Mouse (Mus musculus) heart, embryonic 12.5 days (tissue): Measurements from ENCODE around the gene Immp1l. TPM values are rescaled to one million over a fixed set of nuclear protein-coding genes. Genes with fewer than 3 reads are reported as not detected.

Experiments
- ATAC-seq: fragments of 200-750 bp; cut with Nextera tagmentation; 2 replicates; pipeline ENCODE4 v1.8.0; 2017; ENCODE audit warnings: moderate TSS enrichment, moderate library complexity; ENCODE audit not compliant: insufficient number of reproducible peaks, low FRiP score
- H3K27ac ChIP-seq: fragments of 300-500 bp; sonication (generic); 2 replicates; pipeline ENCODE4 v1.5.1; 2016; ENCODE audit warnings: mild to moderate bottlenecking, moderate library complexity; ENCODE audit not compliant: poor library complexity, severe bottlenecking
- H3K27me3 ChIP-seq: fragments of 300-500 bp; sonication (generic); replicated peaks from 2 replicates; pipeline ENCODE4 v1.6.1; 2016; ENCODE audit warnings: mild to moderate bottlenecking, moderate library complexity
- H3K36me3 ChIP-seq: fragments of 300-500 bp; sonication (generic); 2 replicates; pipeline ENCODE4 v1.6.1; 2016; ENCODE audit warnings: mild to moderate bottlenecking, moderate library complexity
- H3K4me1 ChIP-seq: fragments of 300-500 bp; sonication (generic); replicated peaks from 2 replicates; pipeline ENCODE4 v1.6.1; 2016; ENCODE audit warnings: mild to moderate bottlenecking
- H3K4me2 ChIP-seq: fragments of 300-500 bp; sonication (generic); 2 replicates; pipeline ENCODE4 v1.6.1; 2016; ENCODE audit warnings: mild to moderate bottlenecking, moderate library complexity
- H3K4me3 ChIP-seq: fragments of 300-500 bp; sonication (generic); 2 replicates; pipeline ENCODE4 v1.5.1; 2016; ENCODE audit warnings: mild to moderate bottlenecking
- H3K9ac ChIP-seq: fragments of 300-500 bp; sonication (generic); 2 replicates; pipeline ENCODE4 v1.6.1; 2016; ENCODE audit warnings: mild to moderate bottlenecking, moderate library complexity
- H3K9me3 ChIP-seq: fragments of 300-500 bp; sonication (generic); replicated peaks from 2 replicates; pipeline ENCODE4 v1.6.1; 2016; ENCODE audit warnings: mild to moderate bottlenecking, moderate library complexity
- WGBS: fragments of 180-500 bp; shearing (Covaris S2); methylation state at CpG from one replicate; pipeline ENCODE4 v1.1.7; 2016; 5-methylcytosine and 5-hydroxymethylcytosine counted together
- polyA plus RNA-seq: library from polyadenylated mRNA; unstranded; fragments of >200 nt; fragmentation: Nextera tagmentation; extraction: Ambion mirVana; gene quantifications from 2 replicates; pipeline ENCODE4 v1.2.1, GENCODE M21; 2016

Immp1l gene
- polyA plus RNA-seq, 1 experiment from 2014 or later, result 111 TPM

GRCm38 (mm10) chr2:105951350-105951940, 47.0 kb downstream of the Immp1l start:
- Histone ChIP-seq H3K9ac (no peak overlapping the region), H3K9me3 (no peaks in the 10 kb centered on the region), H3K27me3 (no peaks in the 10 kb centered on the region), H3K4me2 (no peak overlapping the region), H3K27ac (no peak overlapping the region), H3K36me3 (no peaks in the 10 kb centered on the region), H3K4me3 (no peak overlapping the region), H3K4me1 (peaks cover 5% of the 10 kb centered on the region)
- no peak for ATAC-seq
- WGBS, result 90% methylated on average over 1 of the region's 1 CpGs

DNA sequence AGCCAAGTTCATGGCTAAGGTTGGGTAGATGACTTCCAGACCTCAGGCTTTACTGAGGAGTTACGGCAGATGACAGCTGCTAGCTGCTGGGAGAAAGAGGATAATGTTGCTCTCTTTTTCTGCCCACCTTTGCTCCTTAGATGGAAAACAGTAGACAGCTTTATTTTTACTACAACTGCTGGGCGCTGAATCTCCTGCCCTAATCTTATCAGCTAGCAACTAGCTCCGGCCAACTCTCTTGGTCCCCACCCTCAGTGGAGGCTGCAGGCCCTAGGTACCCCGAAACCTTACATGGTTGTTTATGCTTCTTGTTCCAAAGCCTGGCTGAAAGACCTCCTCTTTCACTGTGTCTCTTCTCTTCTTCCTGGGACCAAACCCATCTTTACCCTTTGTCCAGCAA, 49.4 kb downstream of the Immp1l start:
- WGBS, result 29% methylated on average over 4 of the region's 4 CpGs
- Histone ChIP-seq H3K27ac (no peak overlapping the region), H3K4me2 (no peak overlapping the region)

DNA sequence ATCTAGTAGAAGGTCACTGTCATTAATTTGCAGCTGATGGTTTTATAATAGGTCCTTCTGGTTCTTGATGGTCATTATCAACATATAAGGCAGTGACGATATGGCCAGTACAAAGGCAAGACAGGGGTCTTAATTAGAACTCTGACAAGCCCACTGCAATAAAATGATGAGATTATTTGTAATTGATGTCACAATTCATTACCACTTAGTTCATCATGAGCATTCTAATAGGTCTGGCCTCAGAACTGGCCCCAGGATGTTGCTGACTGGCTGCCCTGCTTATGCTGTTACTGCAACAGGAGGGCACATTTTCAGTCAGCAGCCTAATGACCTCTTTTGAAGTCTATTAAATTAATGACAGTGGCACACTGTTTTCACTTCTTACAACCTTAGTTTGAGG, 59.0 kb downstream of the Immp1l start:
- Histone ChIP-seq H3K9me3 (no peaks in the 10 kb centered on the region), H3K27me3 (no peaks in the 10 kb centered on the region), H3K36me3 (peaks cover 15% of the 10 kb centered on the region), H3K4me2 (no peak overlapping the region), H3K9ac (no peak overlapping the region), H3K4me3 (no peak overlapping the region), H3K4me1 (no peaks in the 10 kb centered on the region), H3K27ac (no peak overlapping the region)
- no peak for ATAC-seq
- WGBS, result 86% methylated on average over 1 of the region's 1 CpGs

More for the DNA sequence above, 49.4 kb downstream of the Immp1l start:
- no peaks in the 10 kb centered on the region for H3K27me3 ChIP-seq
- H3K9ac ChIP-seq, result no peak overlapping the region
- ATAC-seq, result no peak
- no peaks in the 10 kb centered on the region for H3K36me3 ChIP-seq
- no peak overlapping the region for H3K4me3 ChIP-seq
- no peaks in the 10 kb centered on the region for H3K9me3 ChIP-seq
- peaks cover 5% of the 10 kb centered on the region for H3K4me1 ChIP-seq

DNA sequence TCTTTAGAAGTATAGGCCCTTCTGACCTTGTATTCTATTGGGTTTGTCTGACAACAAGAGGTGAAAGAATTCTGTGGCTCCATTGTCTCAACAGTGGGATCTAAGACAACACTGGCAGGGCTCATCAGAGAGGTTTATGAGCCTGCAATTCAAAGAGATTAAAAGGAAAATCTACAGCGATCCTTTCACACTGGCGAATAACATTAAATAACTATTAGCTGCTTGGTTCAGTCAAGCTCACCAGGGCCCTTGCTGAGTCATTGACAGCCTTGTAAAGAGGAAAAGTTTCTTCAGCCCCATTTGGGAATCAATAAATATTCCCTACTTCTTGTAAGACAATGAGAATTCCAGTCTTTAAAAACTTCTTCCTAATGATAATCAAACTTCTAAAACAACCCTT, 69.5 kb downstream of the Immp1l start:
- no peak overlapping the region for H3K9ac ChIP-seq
- no peak for ATAC-seq
- H3K4me3 ChIP-seq, result no peak overlapping the region
- no peaks in the 10 kb centered on the region for H3K4me1 ChIP-seq
- no peaks in the 10 kb centered on the region for H3K27me3 ChIP-seq
- no peak overlapping the region for H3K27ac ChIP-seq
- WGBS, result 35% methylated on average over 2 of the region's 2 CpGs
- H3K9me3 ChIP-seq, result no peaks in the 10 kb centered on the region
- no peak overlapping the region for H3K4me2 ChIP-seq
- peaks cover 12% of the 10 kb centered on the region for H3K36me3 ChIP-seq

DNA sequence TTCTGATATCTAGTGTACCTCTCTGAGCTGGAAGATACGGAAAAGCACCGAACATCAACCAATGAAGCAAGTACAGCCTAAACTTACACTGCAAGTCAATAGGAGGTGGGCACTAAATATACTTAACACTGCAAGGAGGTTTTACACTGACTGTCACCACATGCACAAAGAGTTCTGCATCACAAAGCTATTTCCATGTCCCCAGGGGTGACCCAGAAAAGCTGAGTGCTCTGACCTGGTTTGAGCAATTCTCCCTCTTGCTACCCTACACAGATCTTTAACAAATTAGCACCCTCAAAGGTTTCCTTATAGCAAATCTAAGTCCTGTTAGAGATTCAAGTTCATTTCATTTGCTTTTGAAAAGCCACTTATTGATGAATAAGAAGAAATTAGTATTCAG, 73.6 kb downstream of the Immp1l start:
- Histone ChIP-seq H3K9ac (no peak overlapping the region), H3K4me3 (no peak overlapping the region), H3K36me3 (no peaks in the 10 kb centered on the region), H3K27ac (no peak overlapping the region), H3K4me2 (no peak overlapping the region), H3K27me3 (no peaks in the 10 kb centered on the region), H3K9me3 (no peaks in the 10 kb centered on the region), H3K4me1 (no peaks in the 10 kb centered on the region)
- WGBS, result 85% methylated on average over 2 of the region's 2 CpGs
- ATAC-seq, result no peak

- Histone ChIP-seq H3K36me3 (0 out of 2 replicates have a peak, but pooled peaks cover 3% of the 10 kb centered on the region), H3K4me3 (no peak overlapping the region), H3K9ac (no peak overlapping the region), H3K27ac (no peak overlapping the region), H3K4me2 (no peak overlapping the region), H3K4me1 (0 out of 2 replicates have a peak, but pooled peaks cover 2% of the 10 kb centered on the region), H3K27me3 (no peaks in the 10 kb centered on the region), H3K9me3 (no peaks in the 10 kb centered on the region)
- 82% methylated on average over 7 of the region's 7 CpGs for WGBS
- ATAC-seq, result no peak
Measured at GRCm38 (mm10) chr2:105985206-105985605, 80.8 kb downstream of the Immp1l start.

DNA sequence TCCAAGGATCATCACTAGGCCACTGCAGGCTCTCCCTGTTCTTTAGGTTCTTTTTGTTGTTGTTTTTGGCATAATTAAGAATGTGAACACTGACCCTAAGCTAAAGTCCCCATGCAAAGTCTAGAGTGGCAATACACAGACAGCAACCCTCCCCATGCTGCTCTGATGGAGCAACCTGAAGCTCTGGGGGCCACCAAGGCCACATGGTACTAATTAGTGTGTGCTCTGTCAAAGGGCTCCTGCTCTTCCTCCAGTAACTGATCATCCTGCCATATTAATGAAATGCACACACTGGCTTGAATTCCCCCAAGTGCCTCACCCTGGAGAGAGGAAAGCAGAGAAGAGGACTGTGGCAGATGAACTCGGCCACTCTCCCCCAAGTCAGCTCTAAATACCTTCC, 82.7 kb downstream of the Immp1l start:
- Histone ChIP-seq H3K36me3 (0 out of 2 replicates have a peak, but pooled peaks cover 3% of the 10 kb centered on the region), H3K4me1 (0 out of 2 replicates have a peak, but pooled peaks cover 2% of the 10 kb centered on the region), H3K27me3 (no peaks in the 10 kb centered on the region), H3K27ac (no peak overlapping the region), H3K4me3 (no peak overlapping the region), H3K9me3 (no peaks in the 10 kb centered on the region), H3K4me2 (no peak overlapping the region), H3K9ac (no peak overlapping the region)
- 58% methylated on average over 1 of the region's 1 CpGs for WGBS
- no peak for ATAC-seq

GRCm38 (mm10) chr2:105987999-105988398, 83.6 kb downstream of the Immp1l start:
- no peaks in the 10 kb centered on the region for H3K27me3 ChIP-seq
- no peak overlapping the region for H3K4me2 ChIP-seq
- H3K9me3 ChIP-seq, result no peaks in the 10 kb centered on the region
- no peak overlapping the region for H3K27ac ChIP-seq
- 27% methylated on average over 2 of the region's 2 CpGs for WGBS
- no peak overlapping the region for H3K4me3 ChIP-seq
- no peak overlapping the region for H3K9ac ChIP-seq
- 0 out of 2 replicates have a peak, but pooled peaks cover 2% of the 10 kb centered on the region for H3K4me1 ChIP-seq
- 0 out of 2 replicates have a peak, but pooled peaks cover 3% of the 10 kb centered on the region for H3K36me3 ChIP-seq
- no peak for ATAC-seq

GRCm38 (mm10) chr2:106002835-106003739, 98.6 kb downstream of the Immp1l start, which contains the start of gene Dnajc24:
Dnajc24 (minus strand) TSS chr2:106003549.
- WGBS, result 2% methylated on average over 44 of the region's 44 CpGs
- Histone ChIP-seq H3K4me1 (0 out of 2 replicates have a peak, but pooled peaks cover 4% of the 10 kb centered on the region), H3K4me2 (peak within 1 kb of the TSS; percentile 73), H3K27me3 (no peaks in the 10 kb centered on the region), H3K27ac (peak within 1 kb of the TSS; percentile 76), H3K4me3 (peak within 1 kb of the TSS; percentile 76), H3K36me3 (peaks cover 4% of the 10 kb centered on the region; the same call in 1 of the 2 replicates), H3K9me3 (no peaks in the 10 kb centered on the region), H3K9ac (peak within 1 kb of the TSS; percentile 83)
- ATAC-seq, result peak; percentile 91

GRCm38 (mm10) chr2:106008415-106008814, 104.0 kb downstream of the Immp1l start:
- no peak for ATAC-seq
- Histone ChIP-seq H3K9ac (no peak overlapping the region), H3K4me1 (no peaks in the 10 kb centered on the region), H3K4me3 (no peak overlapping the region), H3K4me2 (no peak overlapping the region), H3K27ac (no peak overlapping the region), H3K27me3 (no peaks in the 10 kb centered on the region), H3K9me3 (no peaks in the 10 kb centered on the region), H3K36me3 (no peaks in the 10 kb centered on the region)
- 65% methylated on average over 2 of the region's 2 CpGs for WGBS
